Mouse (Mus musculus): Measurements from ENCODE around the gene Atp2b2. TPM values are rescaled to one million over a fixed set of nuclear protein-coding genes. Genes with fewer than 3 reads are reported as not detected.
A peak's percentile ranks its signal among the peaks of the same experiment; 100 is the strongest.

Gene Atp2b2
- polyA plus RNA-seq, 1 experiment from 2014 or later = 13.5 TPM

DNA sequence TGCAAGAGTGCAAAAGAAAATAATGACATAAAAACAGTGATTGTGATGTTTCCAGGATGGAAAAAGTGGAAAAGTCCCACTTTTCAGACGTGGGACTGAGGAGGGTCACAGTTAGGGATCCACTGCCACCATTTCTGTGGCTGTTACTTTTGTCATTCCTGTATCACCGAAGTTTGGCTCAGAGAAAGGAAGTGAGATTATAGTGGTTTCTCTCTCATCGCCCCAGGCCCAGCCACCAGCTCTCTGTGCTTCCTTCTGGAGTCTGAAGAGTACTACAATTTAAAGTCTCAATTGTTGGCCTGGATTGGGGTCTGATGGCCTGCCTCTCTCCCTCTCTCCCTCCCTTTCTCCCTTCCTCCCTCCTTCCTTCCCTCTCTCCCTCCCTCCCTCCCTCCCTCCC, 242.5 kb downstream of the Atp2b2 start:
- WGBS = 71% methylated on average over 3 of the region's 3 CpGs
- H3K9ac ChIP-seq (replicated peaks) = no peak overlapping the region
- H3K27ac ChIP-seq = 0 out of 2 replicates have a peak overlapping the region, but pooled peaks have one; percentile 30
- peaks cover 28% of the 10 kb centered on the region for H3K36me3 ChIP-seq
- H3K4me1 ChIP-seq (replicated peaks) = peaks cover 30% of the 10 kb centered on the region
- peaks cover 5% of the 10 kb centered on the region for H3K9me3 ChIP-seq
- ATAC-seq = no peak
- H3K4me2 ChIP-seq (replicated peaks) = no peak overlapping the region
- H3K27me3 ChIP-seq = no peaks in the 10 kb centered on the region
- no peak overlapping the region for H3K4me3 ChIP-seq (replicated peaks)

GRCm38 (mm10) chr6:113799349-113799748, 243.1 kb downstream of the Atp2b2 start:
- H3K36me3 ChIP-seq = peaks cover 23% of the 10 kb centered on the region
- H3K27ac ChIP-seq = peak overlapping the region; percentile 30
- H3K4me1 ChIP-seq (replicated peaks) = peaks cover 35% of the 10 kb centered on the region
- WGBS = 43% methylated on average over 9 of the region's 9 CpGs
- H3K4me3 ChIP-seq (replicated peaks) = no peak overlapping the region
- H3K9me3 ChIP-seq = 0 out of 2 replicates have a peak, but pooled peaks cover 4% of the 10 kb centered on the region
- ATAC-seq = peak; percentile 59
- no peak overlapping the region for H3K4me2 ChIP-seq (replicated peaks)
- H3K9ac ChIP-seq (replicated peaks) = no peak overlapping the region
- no peaks in the 10 kb centered on the region for H3K27me3 ChIP-seq

DNA sequence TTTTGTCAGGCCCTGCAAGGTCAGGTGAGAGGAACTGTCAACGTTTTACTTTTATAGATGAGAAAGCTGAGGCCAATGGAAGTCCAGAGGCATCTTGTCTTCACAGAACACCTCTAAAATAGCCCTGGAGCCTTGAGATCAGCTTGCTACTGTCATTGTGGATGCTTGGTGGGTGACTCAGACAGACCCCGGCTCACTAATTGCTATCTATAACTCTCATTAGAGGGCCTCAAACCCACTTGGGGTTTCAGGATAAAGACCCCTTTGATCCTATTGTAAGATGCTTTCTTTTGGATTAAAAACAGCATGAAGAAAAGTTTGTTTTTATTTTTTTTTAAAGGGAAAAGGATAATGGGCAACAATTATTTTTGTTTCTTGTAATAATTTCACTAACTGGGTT, 243.5 kb downstream of the Atp2b2 start:
- Histone ChIP-seq H3K9me3 (no peaks in the 10 kb centered on the region), H3K36me3 (peaks cover 18% of the 10 kb centered on the region), H3K27ac (peak overlapping the region; percentile 26; the same call in 1 of the 2 replicates), H3K4me2 (replicated peaks) (no peak overlapping the region), H3K27me3 (no peaks in the 10 kb centered on the region), H3K4me3 (replicated peaks) (no peak overlapping the region), H3K4me1 (replicated peaks) (peaks cover 35% of the 10 kb centered on the region), H3K9ac (replicated peaks) (no peak overlapping the region)
- WGBS = 26% methylated on average over 2 of the region's 2 CpGs
- no peak for ATAC-seq

- ATAC-seq = peak; percentile 62
- Histone ChIP-seq H3K27me3 (no peaks in the 10 kb centered on the region), H3K9ac (replicated peaks) (peak overlapping the region; percentile 32; the same call in 1 of the 2 replicates), H3K36me3 (peaks cover 11% of the 10 kb centered on the region; the same call in 1 of the 2 replicates), H3K4me2 (replicated peaks) (no peak overlapping the region), H3K27ac (peak overlapping the region; percentile 69), H3K4me1 (replicated peaks) (peaks cover 35% of the 10 kb centered on the region), H3K4me3 (replicated peaks) (no peak overlapping the region), H3K9me3 (no peaks in the 10 kb centered on the region)
- 15% methylated on average over 4 of the region's 4 CpGs for WGBS
Measured at GRCm38 (mm10) chr6:113795241-113795702, 247.1 kb downstream of the Atp2b2 start.

GRCm38 (mm10) chr6:113792368-113792767, 250.0 kb downstream of the Atp2b2 start:
- no peak overlapping the region for H3K4me2 ChIP-seq (replicated peaks)
- no peak for ATAC-seq
- no peaks in the 10 kb centered on the region for H3K27me3 ChIP-seq
- H3K27ac ChIP-seq = no peak overlapping the region
- WGBS = 77% methylated on average over 5 of the region's 5 CpGs
- H3K9ac ChIP-seq (replicated peaks) = no peak overlapping the region
- H3K36me3 ChIP-seq = peaks cover 22% of the 10 kb centered on the region
- H3K4me3 ChIP-seq (replicated peaks) = no peak overlapping the region
- H3K9me3 ChIP-seq = no peaks in the 10 kb centered on the region
- peaks cover 25% of the 10 kb centered on the region for H3K4me1 ChIP-seq (replicated peaks)

- peaks cover 22% of the 10 kb centered on the region for H3K36me3 ChIP-seq
- H3K27me3 ChIP-seq = no peaks in the 10 kb centered on the region
- H3K4me1 ChIP-seq (replicated peaks) = peaks cover 22% of the 10 kb centered on the region
- H3K27ac ChIP-seq = no peak overlapping the region
- ATAC-seq = no peak
- H3K9ac ChIP-seq (replicated peaks) = no peak overlapping the region
- H3K4me3 ChIP-seq (replicated peaks) = no peak overlapping the region
- no peaks in the 10 kb centered on the region for H3K9me3 ChIP-seq
- WGBS = 82% methylated on average over 8 of the region's 8 CpGs
- no peak overlapping the region for H3K4me2 ChIP-seq (replicated peaks)
Measured at GRCm38 (mm10) chr6:113791012-113791411, 251.4 kb downstream of the Atp2b2 start.

DNA sequence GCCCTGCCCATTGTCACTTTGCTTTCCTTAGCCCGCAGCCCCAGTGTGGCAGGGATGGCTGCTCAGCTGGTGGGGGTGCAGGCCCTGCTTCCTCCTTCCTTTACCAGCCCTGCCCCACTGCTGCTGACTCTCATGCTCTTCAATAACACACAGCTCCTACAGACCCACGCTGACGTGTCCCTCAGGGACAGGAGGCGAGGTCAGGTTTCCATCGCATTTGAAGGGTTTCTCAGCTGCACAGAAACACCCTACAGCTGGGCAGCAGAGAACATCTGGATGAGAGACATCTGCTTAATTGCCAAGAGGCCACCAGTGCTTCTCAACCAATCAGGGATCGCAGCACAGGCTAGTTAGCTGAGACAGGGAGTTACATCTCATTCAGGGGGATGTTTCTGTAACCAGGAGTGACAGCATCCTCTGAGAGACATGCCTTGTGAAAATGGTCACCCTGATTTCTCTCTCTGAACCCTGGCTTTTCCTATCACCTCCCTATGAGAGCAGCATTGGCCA, 254.9 kb downstream of the Atp2b2 start:
- Histone ChIP-seq H3K4me1 (replicated peaks) (peaks cover 6% of the 10 kb centered on the region; the same call in 1 of the 2 replicates), H3K36me3 (peaks cover 17% of the 10 kb centered on the region)
- WGBS = 64% methylated on average over 6 of the region's 6 CpGs

GRCm38 (mm10) chr6:113785658-113786057, 256.8 kb downstream of the Atp2b2 start:
- Histone ChIP-seq H3K4me1 (replicated peaks) (peaks cover 6% of the 10 kb centered on the region; the same call in 1 of the 2 replicates), H3K4me2 (replicated peaks) (no peak overlapping the region), H3K36me3 (peaks cover 26% of the 10 kb centered on the region), H3K27ac (no peak overlapping the region), H3K9ac (replicated peaks) (no peak overlapping the region), H3K4me3 (replicated peaks) (no peak overlapping the region), H3K27me3 (no peaks in the 10 kb centered on the region), H3K9me3 (no peaks in the 10 kb centered on the region)
- 81% methylated on average over 7 of the region's 7 CpGs for WGBS
- ATAC-seq = no peak

More for the DNA sequence above, 254.9 kb downstream of the Atp2b2 start:
- Histone ChIP-seq H3K4me3 (replicated peaks) (no peak overlapping the region), H3K4me2 (replicated peaks) (no peak overlapping the region), H3K9ac (replicated peaks) (no peak overlapping the region), H3K27me3 (no peaks in the 10 kb centered on the region), H3K9me3 (no peaks in the 10 kb centered on the region), H3K27ac (no peak overlapping the region)
- ATAC-seq = no peak

DNA sequence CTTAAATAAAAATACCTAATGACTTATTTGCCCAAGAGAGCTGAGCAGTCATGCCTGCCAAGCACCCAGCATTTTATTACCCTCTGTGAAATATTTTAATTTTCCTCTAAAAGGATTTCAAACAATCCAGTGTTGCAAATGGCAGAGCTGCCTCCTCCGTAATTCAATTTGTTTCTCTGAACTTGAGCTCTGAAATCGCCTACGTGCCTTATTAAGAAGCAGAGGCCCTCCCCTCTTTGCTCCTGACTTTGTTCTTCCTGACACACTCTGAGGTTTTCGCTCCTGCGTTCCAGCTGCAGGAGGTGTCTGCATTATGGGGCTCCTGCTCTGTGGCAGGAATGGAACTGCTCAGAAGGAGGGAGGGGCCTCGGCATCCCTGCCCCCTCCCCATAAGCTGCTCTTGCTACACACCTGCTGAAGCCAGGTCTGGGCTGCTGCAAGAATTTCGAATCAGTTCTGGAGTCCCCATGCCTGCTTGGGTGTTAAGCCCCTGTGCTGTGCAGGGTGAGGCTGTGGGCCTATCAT, 264.1 kb downstream of the Atp2b2 start:
- WGBS = 60% methylated on average over 7 of the region's 7 CpGs
- no peak overlapping the region for H3K9ac ChIP-seq (replicated peaks)
- no peak overlapping the region for H3K4me2 ChIP-seq (replicated peaks)

DNA sequence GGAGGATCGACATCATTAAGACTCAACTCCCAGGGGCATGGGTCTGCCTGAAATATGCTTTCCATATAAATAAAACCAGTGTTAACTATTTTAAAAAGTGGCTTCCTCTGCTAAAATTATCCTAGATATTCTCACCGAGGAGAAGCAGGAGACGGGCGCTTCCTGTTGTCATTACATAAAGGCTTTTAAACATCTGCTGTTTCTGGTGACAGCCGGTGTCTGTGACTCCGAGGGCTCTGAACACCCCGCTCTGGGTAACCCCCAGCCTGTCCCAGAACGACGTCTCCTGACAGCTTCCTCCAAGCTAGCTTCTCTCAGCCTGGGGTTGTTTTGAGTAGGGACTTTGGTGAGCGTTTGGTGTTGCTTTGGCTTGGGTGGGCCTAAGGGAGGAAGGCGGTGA, 273.6 kb downstream of the Atp2b2 start:
- Histone ChIP-seq H3K9ac (replicated peaks) (no peak overlapping the region), H3K36me3 (peaks cover 30% of the 10 kb centered on the region), H3K4me2 (replicated peaks) (no peak overlapping the region), H3K4me3 (replicated peaks) (no peak overlapping the region), H3K27me3 (no peaks in the 10 kb centered on the region), H3K9me3 (no peaks in the 10 kb centered on the region), H3K4me1 (replicated peaks) (no peaks in the 10 kb centered on the region), H3K27ac (no peak overlapping the region)
- no peak for ATAC-seq
- WGBS = 81% methylated on average over 11 of the region's 11 CpGs

More for the DNA sequence above, 264.1 kb downstream of the Atp2b2 start:
- H3K4me1 ChIP-seq (replicated peaks) = no peaks in the 10 kb centered on the region
- no peak overlapping the region for H3K27ac ChIP-seq
- H3K36me3 ChIP-seq = peaks cover 21% of the 10 kb centered on the region
- no peak for ATAC-seq
- no peaks in the 10 kb centered on the region for H3K27me3 ChIP-seq
- H3K9me3 ChIP-seq = no peaks in the 10 kb centered on the region
- no peak overlapping the region for H3K4me3 ChIP-seq (replicated peaks)

- Histone ChIP-seq H3K9me3 (no peaks in the 10 kb centered on the region), H3K9ac (replicated peaks) (no peak overlapping the region), H3K27me3 (peaks cover 6% of the 10 kb centered on the region), H3K4me1 (replicated peaks) (no peaks in the 10 kb centered on the region), H3K4me3 (replicated peaks) (no peak overlapping the region), H3K27ac (no peak overlapping the region), H3K4me2 (replicated peaks) (no peak overlapping the region), H3K36me3 (peaks cover 52% of the 10 kb centered on the region)
- ATAC-seq = peak; percentile 71
- 24% methylated on average over 7 of the region's 7 CpGs for WGBS
Measured at GRCm38 (mm10) chr6:113761644-113762043, 280.8 kb downstream of the Atp2b2 start.

DNA sequence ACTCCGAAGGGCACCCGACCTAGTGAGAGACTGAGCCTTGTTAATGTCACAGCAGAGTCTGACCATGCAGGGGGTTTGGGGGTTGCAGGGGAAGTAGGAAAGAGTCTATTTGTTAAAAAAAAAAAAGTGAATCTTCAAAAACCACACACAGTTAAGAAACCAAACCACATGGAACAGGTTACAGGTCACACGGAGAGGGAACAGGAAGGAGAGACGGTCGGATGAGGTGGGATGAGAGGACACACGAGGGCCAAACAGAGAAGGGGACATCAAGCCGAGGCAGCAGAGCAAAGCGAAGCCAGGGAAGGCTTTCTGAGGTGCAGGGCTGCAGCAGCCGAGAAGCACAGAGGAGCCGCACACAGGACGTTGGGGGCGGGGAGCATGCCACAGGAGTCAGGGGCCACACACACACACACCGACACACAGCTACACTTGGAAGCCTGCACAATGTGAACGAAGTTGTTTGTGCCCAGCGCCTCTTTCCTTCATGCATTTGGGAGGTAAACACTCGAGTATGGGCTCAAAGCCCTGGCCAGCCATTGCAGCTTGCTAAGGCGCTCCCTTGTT, 293.2 kb downstream of the Atp2b2 start:
- 62% methylated on average over 17 of the region's 17 CpGs for WGBS
- Histone ChIP-seq H3K36me3 (peaks cover 32% of the 10 kb centered on the region), H3K27ac (no peak overlapping the region), H3K4me3 (replicated peaks) (no peak overlapping the region), H3K9me3 (no peaks in the 10 kb centered on the region), H3K4me1 (replicated peaks) (no peaks in the 10 kb centered on the region), H3K9ac (replicated peaks) (no peak overlapping the region), H3K27me3 (peaks cover 38% of the 10 kb centered on the region), H3K4me2 (replicated peaks) (no peak overlapping the region)
- no peak for ATAC-seq
